Mouse (Mus musculus) large intestine, adult 2 months (tissue): ENCODE results near the gene Cyb5rl. TPM values are rescaled to one million over a fixed set of nuclear protein-coding genes. Genes with fewer than 3 reads are reported as not detected.

Experiments
- polyA plus RNA-seq: library from polyadenylated mRNA; depleted of rRNA; stranded (reverse); fragments of >200 nt; gene quantifications from 2 replicates; pipeline ENCODE4 v1.2.3, GENCODE M21; 2012; rRNA removed

Gene Cyb5rl
- polyA plus RNA-seq, 1 experiment = 5.0 TPM

Other genes with a start within 250 kb of the Cyb5rl start
- gene Ssbp3, start 156.3 kb upstream of the Cyb5rl start, polyA plus RNA-seq = 29.6 and 38.0 TPM in 2 replicates
- gene Mrpl37, start 120 bp upstream of the Cyb5rl start, polyA plus RNA-seq = 86.1 and 89.4 TPM in 2 replicates
- not detected in 2 replicates for gene Cdcp2, start 29.9 kb downstream of the Cyb5rl start, polyA plus RNA-seq
- 334 and 356 TPM in 2 replicates for gene Tmem59, start 111.4 kb downstream of the Cyb5rl start, polyA plus RNA-seq
- 5.7 and 7.1 TPM in 2 replicates for gene Tceanc2, start 112.1 kb downstream of the Cyb5rl start, polyA plus RNA-seq
- 0.21 and 0.29 TPM in 2 replicates for gene Ldlrad1, start 142.2 kb downstream of the Cyb5rl start, polyA plus RNA-seq
- gene Lrrc42, start 186.5 kb downstream of the Cyb5rl start, polyA plus RNA-seq = 18.3 and 24.7 TPM in 2 replicates
- 2.9 and 3.5 TPM in 2 replicates for gene Hspb11, start 186.6 kb downstream of the Cyb5rl start, polyA plus RNA-seq
- gene Dio1, start 240.2 kb downstream of the Cyb5rl start, polyA plus RNA-seq = 16.9 and 39.3 TPM in 2 replicates
- 86.7 and 91.6 TPM in 2 replicates for gene Yipf1, start 247.4 kb downstream of the Cyb5rl start, polyA plus RNA-seq